Mouse (Mus musculus): ENCODE measurements around the gene Eif4g2. TPM values are rescaled to one million over a fixed set of nuclear protein-coding genes. Genes with fewer than 3 reads are reported as not detected.

Gene Eif4g2
- polyA plus RNA-seq, 1 experiment from 2014 or later, result 714 TPM

- H3K9ac ChIP-seq, result no peak overlapping the region
- no peak for ATAC-seq (ENCODE audit: insufficient number of reproducible peaks, low FRiP score, low TSS enrichment, low read depth)
- no peak overlapping the region for H3K4me3 ChIP-seq (replicated peaks)
- H3K9me3 ChIP-seq (replicated peaks), result no peaks in the 10 kb centered on the region
- no peaks in the 10 kb centered on the region for H3K4me1 ChIP-seq
- 76% methylated on average over 2 of the region's 2 CpGs for WGBS
- H3K4me2 ChIP-seq (replicated peaks), result no peak overlapping the region
- no peaks in the 10 kb centered on the region for H3K36me3 ChIP-seq
- no peaks in the 10 kb centered on the region for H3K27me3 ChIP-seq
- H3K27ac ChIP-seq (replicated peaks), result no peak overlapping the region
These were observed 12.3 kb upstream of the Eif4g2 start for GRCm38 (mm10) chr7:111095169-111095568.

DNA sequence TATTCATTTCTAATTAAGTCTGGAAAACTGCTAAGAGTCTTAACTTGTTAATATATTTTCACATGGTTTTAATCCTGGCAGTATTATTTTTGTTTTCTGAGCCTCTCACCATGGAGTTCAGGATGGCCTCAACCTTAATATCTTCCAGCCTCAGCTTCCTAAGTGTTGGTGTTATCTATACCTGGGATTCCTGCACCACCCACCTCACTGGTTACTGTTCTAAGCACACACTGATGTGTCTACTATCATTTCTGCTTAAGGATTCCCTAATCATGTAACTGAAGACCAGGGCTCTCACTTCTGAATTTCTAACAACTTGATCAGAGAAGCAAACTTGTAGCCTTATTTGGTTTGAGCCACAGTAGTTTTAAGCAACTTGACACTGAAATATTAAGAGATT is 2.3 kb upstream of the Eif4g2 start:
- Histone ChIP-seq H3K4me2 (replicated peaks) (no peak overlapping the region), H3K4me1 (peaks cover 13% of the 10 kb centered on the region), H3K9me3 (replicated peaks) (no peaks in the 10 kb centered on the region), H3K27me3 (no peaks in the 10 kb centered on the region), H3K9ac (no peak overlapping the region), H3K4me3 (replicated peaks) (no peak overlapping the region), H3K27ac (replicated peaks) (no peak overlapping the region), H3K36me3 (peaks cover 14% of the 10 kb centered on the region)
- ATAC-seq (ENCODE audit: insufficient number of reproducible peaks, low FRiP score, low TSS enrichment, low read depth), result no peak

DNA sequence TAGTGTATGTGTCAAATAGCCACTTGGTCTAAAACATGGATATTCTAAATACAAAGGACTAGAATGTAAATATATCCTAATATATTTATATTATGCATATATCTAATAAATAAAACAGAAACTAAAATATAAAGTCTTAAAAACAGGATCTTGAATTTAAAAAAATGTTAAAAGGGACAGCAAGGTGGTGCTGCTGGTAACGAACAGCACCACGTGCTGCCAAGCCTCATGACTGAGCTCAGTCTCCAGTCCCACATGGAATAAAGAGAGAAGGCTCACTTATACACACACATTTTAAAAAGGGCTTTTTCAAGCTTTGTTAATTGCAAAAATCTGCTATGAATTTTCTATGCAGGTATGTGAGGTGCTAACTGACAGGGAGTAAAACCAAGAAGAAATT is 1.6 kb upstream of the Eif4g2 start:
- peaks cover 20% of the 10 kb centered on the region for H3K4me1 ChIP-seq
- no peak overlapping the region for H3K9ac ChIP-seq
- ATAC-seq (ENCODE audit: insufficient number of reproducible peaks, low FRiP score, low TSS enrichment, low read depth), result no peak
- H3K27me3 ChIP-seq, result no peaks in the 10 kb centered on the region
- H3K36me3 ChIP-seq, result peaks cover 21% of the 10 kb centered on the region
- no peak overlapping the region for H3K27ac ChIP-seq (replicated peaks)
- H3K4me2 ChIP-seq (replicated peaks), result no peak overlapping the region
- H3K4me3 ChIP-seq (replicated peaks), result no peak overlapping the region
- WGBS, result 66% methylated on average over 2 of the region's 2 CpGs
- H3K9me3 ChIP-seq (replicated peaks), result no peaks in the 10 kb centered on the region

DNA sequence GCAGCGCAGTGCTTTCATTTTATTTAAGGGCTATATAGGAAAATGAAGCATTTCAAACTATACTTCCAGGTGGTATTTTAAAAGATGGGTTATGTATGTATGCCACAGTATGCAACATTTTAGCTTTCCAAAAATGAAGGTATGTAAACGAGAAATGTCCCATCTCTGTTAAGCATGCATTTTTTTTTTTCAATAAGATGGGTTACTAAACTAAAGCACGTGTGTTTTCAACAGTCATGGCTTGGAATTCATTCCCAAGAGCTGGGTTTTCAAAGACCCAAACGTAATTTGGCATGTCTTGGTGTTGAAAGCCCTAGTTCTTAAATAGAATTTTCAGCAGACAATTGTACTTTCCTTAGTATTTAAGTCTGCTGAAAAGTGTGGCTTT is 897 bp upstream of the Eif4g2 start:
- no peaks in the 10 kb centered on the region for H3K9me3 ChIP-seq (replicated peaks)
- peak overlapping the region; percentile 86 for H3K9ac ChIP-seq
- 10% methylated on average over 4 of the region's 4 CpGs for WGBS
- peak overlapping the region; percentile 74 for H3K4me3 ChIP-seq (replicated peaks)
- H3K36me3 ChIP-seq, result peaks cover 27% of the 10 kb centered on the region
- H3K4me1 ChIP-seq, result peaks cover 21% of the 10 kb centered on the region
- peak overlapping the region; percentile 99 for H3K27ac ChIP-seq (replicated peaks)
- no peak for ATAC-seq (ENCODE audit: insufficient number of reproducible peaks, low FRiP score, low TSS enrichment, low read depth)
- H3K4me2 ChIP-seq (replicated peaks), result peak overlapping the region; percentile 61
- no peaks in the 10 kb centered on the region for H3K27me3 ChIP-seq

GRCm38 (mm10) chr7:111082043-111082821 is 598 bp downstream of the Eif4g2 start:
- under 1% methylated on average over 82 of the region's 83 CpGs for WGBS
- Histone ChIP-seq H3K4me1 (peaks cover 21% of the 10 kb centered on the region), H3K27ac (replicated peaks) (peak overlapping the region; percentile 99), H3K36me3 (peaks cover 40% of the 10 kb centered on the region), H3K4me2 (replicated peaks) (peak overlapping the region; percentile 70), H3K9ac (peak overlapping the region; percentile 86), H3K27me3 (no peaks in the 10 kb centered on the region), H3K9me3 (replicated peaks) (no peaks in the 10 kb centered on the region), H3K4me3 (replicated peaks) (peak overlapping the region; percentile 74)
- ATAC-seq (ENCODE audit: insufficient number of reproducible peaks, low FRiP score, low TSS enrichment, low read depth), result peak; percentile 70

DNA sequence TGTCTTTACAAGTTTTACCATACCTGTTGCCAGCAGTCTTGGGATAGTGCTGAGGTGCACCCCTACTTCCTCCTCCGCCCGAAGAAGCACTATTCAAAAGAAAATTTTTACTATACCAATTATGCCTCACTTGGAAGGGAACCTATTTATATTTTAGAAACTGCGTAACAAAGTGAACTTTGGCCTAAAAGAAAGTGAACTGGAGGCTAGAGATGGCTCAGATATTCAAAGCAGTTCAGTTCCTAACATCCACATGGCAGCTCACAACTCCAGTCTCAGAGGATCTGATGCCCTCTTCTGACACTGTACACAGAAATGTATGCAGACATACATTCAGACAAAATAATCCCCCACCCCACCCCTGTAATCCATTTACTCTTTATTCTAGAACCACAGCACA is 2.0 kb downstream of the Eif4g2 start:
- H3K4me3 ChIP-seq (replicated peaks), result peak overlapping the region; percentile 74
- peaks cover 21% of the 10 kb centered on the region for H3K4me1 ChIP-seq
- H3K36me3 ChIP-seq, result peaks cover 54% of the 10 kb centered on the region
- H3K27me3 ChIP-seq, result no peaks in the 10 kb centered on the region
- no peaks in the 10 kb centered on the region for H3K9me3 ChIP-seq (replicated peaks)
- ATAC-seq (ENCODE audit: insufficient number of reproducible peaks, low FRiP score, low TSS enrichment, low read depth), result no peak
- H3K4me2 ChIP-seq (replicated peaks), result peak overlapping the region; percentile 70
- WGBS, result 74% methylated on average over 3 of the region's 3 CpGs
- peak overlapping the region; percentile 86; the same call in 1 of the 2 replicates for H3K9ac ChIP-seq
- 0 out of 2 replicates have a peak overlapping the region, but pooled peaks have one; percentile 99 for H3K27ac ChIP-seq (replicated peaks)

DNA sequence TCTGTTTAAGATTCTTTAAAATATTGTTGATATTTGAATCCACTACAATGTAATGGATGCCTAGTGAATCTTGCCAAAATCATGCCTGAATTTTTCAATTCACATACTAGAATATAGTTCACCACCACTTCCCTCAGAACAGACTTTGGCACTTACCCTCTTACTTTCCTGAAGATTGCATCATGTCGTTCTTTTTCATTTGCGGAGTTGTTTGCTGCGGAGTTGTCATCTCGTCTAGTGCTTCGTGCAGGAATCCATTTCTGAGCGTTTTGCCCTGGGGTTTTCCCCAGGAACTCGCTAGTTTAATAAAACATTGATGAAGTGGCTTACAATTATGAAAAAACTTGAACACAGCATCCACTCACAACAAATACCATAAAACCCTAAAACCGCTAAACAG is 2.8 kb downstream of the Eif4g2 start:
- Histone ChIP-seq H3K27ac (replicated peaks) (no peak overlapping the region), H3K4me3 (replicated peaks) (peak overlapping the region; percentile 74; the same call in 1 of the 2 replicates), H3K9ac (no peak overlapping the region), H3K9me3 (replicated peaks) (no peaks in the 10 kb centered on the region), H3K4me1 (peaks cover 21% of the 10 kb centered on the region), H3K27me3 (no peaks in the 10 kb centered on the region), H3K36me3 (peaks cover 59% of the 10 kb centered on the region), H3K4me2 (replicated peaks) (no peak overlapping the region)
- 70% methylated on average over 8 of the region's 8 CpGs for WGBS
- ATAC-seq (ENCODE audit: insufficient number of reproducible peaks, low FRiP score, low TSS enrichment, low read depth), result no peak

- H3K9ac ChIP-seq, result no peak overlapping the region
- peaks cover 21% of the 10 kb centered on the region for H3K4me1 ChIP-seq
- ATAC-seq (ENCODE audit: insufficient number of reproducible peaks, low FRiP score, low TSS enrichment, low read depth), result no peak
- no peaks in the 10 kb centered on the region for H3K27me3 ChIP-seq
- no peak overlapping the region for H3K4me2 ChIP-seq (replicated peaks)
- no peak overlapping the region for H3K27ac ChIP-seq (replicated peaks)
- no peaks in the 10 kb centered on the region for H3K9me3 ChIP-seq (replicated peaks)
- H3K4me3 ChIP-seq (replicated peaks), result no peak overlapping the region
- 96% methylated on average over 4 of the region's 4 CpGs for WGBS
- peaks cover 75% of the 10 kb centered on the region for H3K36me3 ChIP-seq
These were observed 4.6 kb downstream of the Eif4g2 start for GRCm38 (mm10) chr7:111078271-111078670.

DNA sequence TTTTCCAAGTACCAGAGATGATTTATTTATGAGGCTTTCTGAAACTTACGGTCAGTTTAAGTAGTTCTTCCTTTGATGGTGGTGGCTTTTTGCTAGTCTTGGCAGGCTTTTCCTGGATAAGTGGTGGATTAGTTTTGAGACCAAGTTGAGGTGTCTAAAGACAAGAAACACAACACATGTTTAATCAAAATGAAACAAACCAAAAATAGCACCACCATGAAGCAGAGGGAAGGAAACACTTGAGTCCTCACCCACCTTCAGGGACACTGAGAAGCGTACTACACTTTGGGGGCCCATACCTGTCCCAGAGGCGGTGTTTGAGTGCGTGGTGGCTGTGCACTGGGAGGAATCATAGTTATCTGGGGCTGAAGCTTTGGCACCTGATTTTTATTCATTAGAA is 7.5 kb downstream of the Eif4g2 start:
- 91% methylated on average over 4 of the region's 4 CpGs for WGBS
- Histone ChIP-seq H3K27ac (replicated peaks) (no peak overlapping the region), H3K36me3 (peaks cover 89% of the 10 kb centered on the region), H3K9ac (no peak overlapping the region), H3K4me1 (peaks cover 9% of the 10 kb centered on the region), H3K4me3 (replicated peaks) (no peak overlapping the region), H3K27me3 (no peaks in the 10 kb centered on the region), H3K9me3 (replicated peaks) (no peaks in the 10 kb centered on the region), H3K4me2 (replicated peaks) (no peak overlapping the region)
- no peak for ATAC-seq (ENCODE audit: insufficient number of reproducible peaks, low FRiP score, low TSS enrichment, low read depth)

GRCm38 (mm10) chr7:111072410-111072809 is 10.4 kb downstream of the Eif4g2 start:
- H3K4me3 ChIP-seq (replicated peaks), result no peak overlapping the region
- H3K4me1 ChIP-seq, result no peaks in the 10 kb centered on the region
- peaks cover 90% of the 10 kb centered on the region for H3K36me3 ChIP-seq
- H3K27ac ChIP-seq (replicated peaks), result no peak overlapping the region
- no peak overlapping the region for H3K9ac ChIP-seq
- ATAC-seq (ENCODE audit: insufficient number of reproducible peaks, low FRiP score, low TSS enrichment, low read depth), result no peak
- no peak overlapping the region for H3K4me2 ChIP-seq (replicated peaks)
- H3K9me3 ChIP-seq (replicated peaks), result peaks cover 8% of the 10 kb centered on the region; the same call in 1 of the 2 replicates
- 85% methylated on average over 4 of the region's 4 CpGs for WGBS
- no peaks in the 10 kb centered on the region for H3K27me3 ChIP-seq

- H3K36me3 ChIP-seq, result peaks cover 71% of the 10 kb centered on the region
- H3K4me3 ChIP-seq (replicated peaks), result no peak overlapping the region
- no peak overlapping the region for H3K4me2 ChIP-seq (replicated peaks)
- H3K27me3 ChIP-seq, result no peaks in the 10 kb centered on the region
- H3K9ac ChIP-seq, result no peak overlapping the region
- no peaks in the 10 kb centered on the region for H3K4me1 ChIP-seq
- ATAC-seq (ENCODE audit: insufficient number of reproducible peaks, low FRiP score, low TSS enrichment, low read depth), result no peak
- peaks cover 8% of the 10 kb centered on the region; the same call in 1 of the 2 replicates for H3K9me3 ChIP-seq (replicated peaks)
- 96% methylated on average over 2 of the region's 2 CpGs for WGBS
- H3K27ac ChIP-seq (replicated peaks), result no peak overlapping the region
These were observed 12.7 kb downstream of the Eif4g2 start for GRCm38 (mm10) chr7:111070167-111070496.
